Mouse (Mus musculus) ES-E14 (cell line): ENCODE measurements at regions not wholly inside any gene's neighbourhood (a gene's known extent, or its start where the extent isn't known, plus 50 kb on each side); places are given as distances from the start of the nearest gene placed in this dataset.

ENCODE experiments used
- CHD2 ChIP-seq: IDR thresholded peaks from 2 replicates; pipeline ENCODE4 v1.6.1; 2014; ENCODE audit warnings: mild to moderate bottlenecking, low read depth, low read length, inconsistent platforms
- HCFC1 ChIP-seq: IDR thresholded peaks from 2 replicates; pipeline ENCODE4 v1.6.1; 2012; ENCODE audit warnings: low read length, inconsistent platforms, borderline replicate concordance; ENCODE audit not compliant: insufficient read depth
- MAFK ChIP-seq: IDR thresholded peaks from 2 replicates; pipeline ENCODE4 v1.6.1; 2014; ENCODE audit warnings: mild to moderate bottlenecking, low read depth, low read length, inconsistent platforms; ENCODE audit not compliant: insufficient read depth
- ZC3H11A ChIP-seq: IDR thresholded peaks from 2 replicates; pipeline ENCODE4 v1.6.1; 2012; ENCODE audit warnings: low read depth, mild to moderate bottlenecking, inconsistent platforms, low read length, borderline replicate concordance
- ZNF384 ChIP-seq: IDR thresholded peaks from 2 replicates; pipeline ENCODE4 v1.6.1; 2012; ENCODE audit warnings: low read depth, low read length, inconsistent platforms

- TF ChIP-seq ZC3H11A (no peak), HCFC1 (no peak), ZNF384 (no peak), CHD2 (no peak), MAFK (no peak)
Observed at GRCm38 (mm10) chr10:34811131-34811530, 327.9 kb downstream of the Frk start.
